Mouse (Mus musculus): ENCODE data around the gene Gga1.

- TF ChIP-seq GATA1 (IDR thresholded peaks at IDR 0.05; ENCODE audit: low read length) (no peak), TAL1 (IDR thresholded peaks at IDR 0.05; ENCODE audit: low read length) (no peak)
These were observed 4.9 kb upstream of the Gga1 start for GRCm38 (mm10) chr15:78872021-78872608.
